Mouse (Mus musculus): ENCODE data around the gene Gabarapl1.
"Not testable (repeated sequence)": the region's sequence is repeated elsewhere in the genome, so short reads cannot be mapped to it uniquely, and the experiment has no call there.

Gabarapl1 gene

DNA sequence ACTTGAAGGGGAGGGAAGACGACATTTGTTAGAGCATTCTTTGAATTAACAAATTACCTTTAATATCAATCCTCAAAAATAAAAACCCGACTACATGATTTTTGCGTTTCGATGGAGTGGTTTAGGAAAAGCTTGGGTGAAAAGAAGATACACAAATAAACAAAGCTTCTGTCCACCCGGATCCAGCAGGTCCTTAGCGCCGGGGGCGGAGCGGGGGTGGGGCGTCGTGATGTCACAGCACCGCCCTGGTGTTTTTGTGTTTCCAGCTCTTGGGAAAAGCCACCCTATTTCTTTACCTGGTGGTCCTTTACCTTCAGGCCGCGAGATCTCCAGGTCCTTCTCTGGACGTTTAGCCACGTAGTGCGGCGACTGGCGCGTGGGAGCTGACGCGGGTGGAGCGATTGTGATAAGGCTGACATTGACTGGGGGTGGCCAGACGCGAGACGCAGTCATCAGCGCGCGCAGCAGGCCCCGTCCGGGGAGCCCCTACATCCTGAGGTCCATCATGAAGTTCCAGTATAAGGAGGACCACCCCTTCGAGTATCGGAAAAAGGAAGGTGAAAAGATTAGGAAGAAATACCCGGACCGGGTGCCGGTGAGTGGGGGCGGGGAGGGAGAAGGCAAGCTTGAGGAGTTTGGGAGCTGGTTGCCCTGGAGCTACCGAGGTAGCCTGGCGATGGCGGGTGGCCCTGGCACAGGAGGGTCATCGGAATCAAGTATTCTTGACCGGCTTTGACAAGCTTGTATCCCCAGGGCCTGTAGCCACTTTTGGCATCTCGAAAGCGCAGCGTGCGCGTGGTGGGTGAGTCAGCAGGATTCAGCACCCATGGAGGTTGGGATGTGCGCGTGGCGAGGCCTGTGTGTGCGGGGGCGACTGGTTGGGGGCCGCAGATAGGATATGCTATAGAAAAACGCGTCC is at the start of gene Gabarapl1:
TSS of gene Gabarapl1 (plus strand) at position 219 of the 919 bp plus-strand sequence.
- peak; percentile 84 for DNase-seq

DNA sequence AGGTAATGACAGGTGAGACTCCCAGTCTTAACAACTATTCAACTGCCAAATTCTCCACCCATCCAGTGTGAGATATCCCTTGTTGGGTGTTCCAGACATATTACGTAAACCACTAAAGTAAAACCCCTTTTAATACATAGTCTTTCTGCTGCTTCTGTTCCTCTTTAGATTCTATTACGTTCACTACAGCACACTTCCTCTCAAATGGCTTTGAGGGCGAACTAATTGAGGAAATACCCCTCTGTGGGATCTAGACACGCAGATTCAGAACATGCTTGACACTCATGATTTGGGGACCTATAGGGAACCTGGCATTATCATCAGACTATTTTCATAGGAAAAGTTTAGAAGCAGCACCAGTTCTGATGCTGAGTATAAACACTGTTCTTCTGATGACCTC is 38.0 kb upstream of the Gabarapl1 start:
- DNase-seq: no peak

DNA sequence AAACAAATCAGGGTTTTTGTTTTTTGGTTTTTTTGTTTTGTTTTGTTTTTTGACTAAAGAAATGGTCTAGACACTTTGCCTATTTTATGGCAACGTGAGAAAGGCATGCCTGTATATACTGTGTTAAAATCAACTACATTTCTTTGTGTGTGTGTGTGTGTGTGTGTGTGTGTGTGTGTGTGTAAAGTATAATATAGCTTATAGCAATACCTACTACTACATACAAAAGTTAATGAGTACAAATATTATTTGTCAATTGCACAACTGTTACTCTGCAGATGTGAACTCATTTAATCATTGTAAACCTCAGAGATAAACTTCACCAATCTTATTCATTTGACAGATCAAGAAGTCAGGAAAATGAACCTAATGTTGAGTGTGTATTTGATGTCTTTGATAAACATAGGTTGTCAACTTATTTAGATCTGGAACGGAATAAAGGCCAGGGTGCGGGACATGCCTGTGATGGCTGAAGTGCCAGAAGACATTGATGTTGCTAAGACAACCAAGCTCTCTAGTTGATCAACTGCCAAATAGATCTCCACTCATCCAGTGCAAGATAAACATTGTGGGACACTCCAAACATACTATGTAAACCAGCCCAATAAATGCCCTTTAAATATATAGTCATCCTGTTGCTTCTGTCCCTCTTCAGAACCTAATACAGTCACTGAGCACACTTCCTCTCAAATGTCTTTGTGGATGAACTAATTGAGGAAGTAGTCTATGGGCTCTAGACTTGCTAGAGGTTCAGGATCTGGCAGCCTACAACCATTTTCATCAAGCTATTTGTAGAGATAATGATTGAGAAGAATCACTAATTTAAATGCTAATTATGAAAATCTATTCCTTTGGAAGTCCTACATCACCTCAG is 35.4 kb upstream of the Gabarapl1 start:
- no peak for DNase-seq

DNA sequence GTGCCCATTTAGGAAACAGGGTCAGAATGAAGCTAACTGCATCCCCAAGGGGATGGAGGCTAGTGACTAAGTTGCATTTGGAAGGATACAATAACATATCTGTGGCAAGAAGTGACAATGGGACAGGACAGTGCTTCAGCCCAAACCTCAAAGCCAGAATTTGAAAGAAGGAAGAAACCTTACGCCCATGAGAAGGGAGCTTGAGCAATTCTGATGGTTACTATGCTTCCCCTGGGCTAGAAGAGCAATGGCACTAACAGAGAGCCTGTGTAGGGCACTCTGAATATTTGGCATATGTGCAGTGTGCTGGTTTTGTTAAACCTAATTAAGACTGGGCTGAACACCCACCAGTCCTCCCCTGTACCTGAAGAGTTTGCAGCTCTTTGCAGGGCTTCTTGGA is 33.4 kb upstream of the Gabarapl1 start:
- not testable (repeated sequence) for DNase-seq

DNA sequence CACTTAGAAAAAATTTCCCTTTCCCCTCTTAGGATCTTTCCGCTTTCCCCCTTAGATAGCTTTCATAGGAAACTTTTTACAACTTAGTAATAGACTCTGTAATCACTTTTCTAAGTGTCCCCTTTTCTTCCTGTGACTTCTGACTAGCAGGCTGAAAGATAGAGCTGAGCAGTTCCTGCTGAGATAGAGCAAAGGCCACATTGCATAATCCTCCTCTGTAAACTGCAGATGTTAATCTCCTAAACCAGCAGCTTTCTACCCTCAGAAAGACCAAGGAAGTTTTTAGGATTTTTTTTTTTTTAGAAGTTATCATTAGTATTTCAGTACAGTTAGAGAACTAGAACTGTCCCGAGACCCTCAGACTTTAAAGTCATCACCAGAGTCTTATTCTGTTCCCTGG is 29.5 kb upstream of the Gabarapl1 start:
- no peak for DNase-seq

DNA sequence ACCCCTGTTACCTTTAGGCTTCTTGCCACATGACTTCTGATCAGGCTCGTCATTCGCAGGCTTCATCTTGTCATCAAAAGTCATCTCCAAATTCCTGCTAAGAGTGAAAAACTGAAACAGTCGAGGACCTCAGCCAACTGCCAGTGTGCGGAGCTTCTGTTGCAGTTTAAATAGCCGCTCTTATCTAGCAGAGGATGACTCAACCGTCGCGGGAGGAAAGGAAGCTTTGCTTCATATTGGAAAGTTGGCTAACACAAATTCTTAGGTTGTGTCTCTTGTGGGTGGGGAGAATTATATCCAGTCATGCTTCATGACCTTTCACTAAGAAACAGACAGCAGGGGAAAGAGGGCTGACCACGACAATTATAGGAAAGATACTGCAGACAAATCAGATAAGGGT is 25.9 kb upstream of the Gabarapl1 start, which contains the start of gene Olr1:
TSS of gene Olr1 (minus strand) at position 142 of the 400 bp plus-strand sequence.
- DNase-seq: no peak

DNA sequence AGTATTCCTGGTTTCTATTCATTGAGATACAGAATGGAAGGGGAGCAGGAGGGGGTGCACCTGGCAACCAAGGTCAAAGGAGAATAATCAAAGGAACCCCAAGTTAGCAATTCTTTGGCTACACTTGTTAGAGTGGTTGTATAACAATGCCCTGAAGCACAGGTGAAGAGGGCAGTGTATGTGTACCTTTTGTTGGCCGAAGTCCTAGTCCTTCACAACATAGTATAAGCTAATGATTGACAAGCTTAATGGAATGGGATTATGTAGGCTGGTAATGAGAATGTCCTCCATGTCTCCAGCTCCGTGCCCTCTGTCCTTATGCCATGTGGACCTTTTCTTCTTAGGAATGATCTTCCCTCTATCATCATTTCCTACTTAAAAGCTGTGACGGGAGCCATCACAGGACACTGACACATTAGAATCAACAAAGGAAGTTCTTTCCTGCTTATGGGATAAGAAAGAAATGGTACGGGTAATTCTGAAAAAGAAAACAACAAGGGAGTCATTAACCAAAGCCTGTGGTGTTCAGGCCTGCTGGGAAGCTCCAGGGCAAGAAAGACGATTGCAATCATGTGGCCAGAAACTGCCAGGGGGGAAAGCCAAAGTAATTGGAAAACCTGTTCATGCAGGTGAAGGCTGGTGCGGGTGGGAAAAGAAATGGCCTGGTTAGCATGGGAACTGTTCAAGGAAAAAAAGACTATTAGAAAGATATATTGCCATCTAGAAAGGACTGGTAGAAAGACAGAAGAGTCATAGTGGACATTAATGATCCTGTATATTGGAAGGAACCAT is 22.6 kb upstream of the Gabarapl1 start:
- no peak for DNase-seq

DNA sequence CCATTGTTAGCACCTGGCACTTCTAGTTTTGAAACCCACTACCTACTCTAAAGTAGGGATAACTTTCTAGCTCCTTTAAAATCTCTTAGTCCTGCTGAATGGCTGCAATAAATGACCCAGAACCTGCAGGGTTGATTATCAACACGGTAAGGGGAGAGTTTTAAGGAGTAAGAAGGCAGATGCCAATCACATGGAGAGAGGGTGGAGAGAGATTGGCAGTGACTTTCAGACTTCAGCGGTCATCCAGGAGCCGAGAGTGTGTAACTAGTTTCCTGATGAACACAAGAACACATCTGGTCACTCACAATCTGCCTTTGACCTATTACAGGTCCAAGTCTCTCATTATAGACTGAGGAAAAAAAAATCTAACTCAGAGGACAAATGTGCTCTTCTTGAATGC is 20.6 kb upstream of the Gabarapl1 start, which contains the start of gene Tmem52b:
TSS of gene Tmem52b (plus strand) at position 189 of the 400 bp plus-strand sequence.
- no peak for DNase-seq

DNA sequence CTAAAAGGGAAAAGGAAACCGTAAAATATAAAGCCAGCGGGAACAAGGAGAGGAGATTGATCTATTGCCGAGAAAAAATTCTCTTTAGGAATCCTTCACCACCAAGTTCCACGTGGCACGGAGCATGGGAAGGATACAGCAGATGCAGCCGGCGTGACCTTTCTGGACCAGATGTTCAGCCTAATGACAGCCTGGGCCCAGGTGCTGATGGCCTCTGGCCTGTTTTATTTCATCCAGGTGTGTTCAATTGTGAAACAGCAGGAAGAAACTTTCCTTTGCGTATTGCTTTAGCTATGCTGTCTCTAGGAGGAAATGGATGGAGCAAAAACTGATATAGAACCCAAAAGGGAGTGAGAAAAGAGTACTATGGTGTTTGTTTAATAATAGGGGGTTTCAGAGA is 20.1 kb upstream of the Gabarapl1 start:
- DNase-seq: no peak

DNA sequence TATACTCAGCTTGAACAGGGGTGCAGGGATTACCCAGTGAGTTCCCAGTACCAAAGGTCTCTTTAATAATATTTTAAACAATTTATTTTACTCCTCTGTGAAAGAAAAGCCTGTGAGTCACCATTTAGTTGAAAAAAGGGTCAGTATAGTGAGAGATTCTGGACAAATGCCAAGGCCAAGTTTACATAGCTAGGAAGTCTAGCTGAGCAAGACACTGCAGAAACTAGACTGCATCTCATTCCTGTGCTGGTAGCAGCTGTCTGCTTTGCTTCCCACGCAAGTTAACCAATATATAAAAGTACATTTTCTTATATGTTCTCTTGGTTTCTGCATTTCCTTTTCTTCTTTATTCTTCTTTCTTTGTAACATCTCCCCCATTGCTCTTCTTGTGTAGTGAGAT is 19.6 kb upstream of the Gabarapl1 start:
- no peak for DNase-seq

DNA sequence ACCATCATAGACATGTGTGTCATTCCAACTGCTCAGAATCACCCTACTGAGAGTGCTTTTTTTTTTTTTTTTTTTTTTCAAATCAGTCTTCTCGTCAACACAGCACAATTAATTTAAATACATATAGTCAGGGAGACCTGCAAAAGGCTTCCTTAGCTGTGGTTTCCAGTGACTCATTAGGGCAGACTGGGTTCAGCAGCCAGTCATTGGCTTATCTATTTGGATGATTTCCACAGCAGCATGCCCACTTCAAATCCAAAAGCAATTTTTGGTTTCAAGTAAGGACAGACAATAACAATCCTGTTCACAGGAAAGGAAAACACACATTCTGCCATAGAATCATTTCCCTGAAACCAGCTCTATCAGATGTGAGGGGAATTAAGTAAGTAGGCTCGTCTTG is 18.6 kb upstream of the Gabarapl1 start:
- no peak for DNase-seq

DNA sequence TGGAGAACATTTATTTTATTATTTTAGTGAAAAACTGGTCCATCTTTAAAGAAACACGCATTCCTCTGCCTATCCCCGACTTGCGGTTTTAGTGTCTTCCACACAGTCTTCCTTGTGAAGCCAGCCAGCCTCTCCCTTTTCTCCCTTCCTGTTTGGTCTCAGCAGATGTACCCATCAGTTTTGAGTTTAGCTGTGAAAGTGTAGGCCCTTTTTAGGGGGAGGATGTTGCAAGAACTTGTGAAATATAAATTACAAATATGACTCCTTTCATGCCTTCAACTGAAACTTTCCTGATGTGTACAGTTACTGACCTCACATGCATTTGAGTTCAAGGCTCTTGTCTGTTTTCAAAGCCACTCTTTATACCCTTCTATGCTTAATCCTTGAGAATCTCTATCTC is 17.9 kb upstream of the Gabarapl1 start:
- no peak for DNase-seq

DNA sequence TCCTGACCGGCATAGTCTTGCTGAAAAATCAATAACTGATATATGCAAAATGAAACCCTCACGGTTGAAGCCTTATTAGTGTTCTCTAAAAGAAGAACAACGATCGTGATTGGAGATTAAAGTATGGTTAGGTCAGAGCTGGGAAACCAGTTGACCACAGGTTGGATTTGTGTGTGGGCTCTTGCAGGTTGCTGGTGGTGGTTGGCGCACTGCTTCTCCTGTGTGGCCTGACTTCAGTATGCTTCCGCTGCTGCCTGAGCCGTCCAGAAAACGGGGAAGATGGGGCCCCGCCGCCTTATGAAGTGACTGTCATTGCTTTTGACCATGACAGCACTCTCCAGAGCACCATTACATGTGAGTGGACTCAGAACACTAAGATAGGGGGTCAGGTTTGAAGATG is 16.6 kb upstream of the Gabarapl1 start:
- no peak for DNase-seq

DNA sequence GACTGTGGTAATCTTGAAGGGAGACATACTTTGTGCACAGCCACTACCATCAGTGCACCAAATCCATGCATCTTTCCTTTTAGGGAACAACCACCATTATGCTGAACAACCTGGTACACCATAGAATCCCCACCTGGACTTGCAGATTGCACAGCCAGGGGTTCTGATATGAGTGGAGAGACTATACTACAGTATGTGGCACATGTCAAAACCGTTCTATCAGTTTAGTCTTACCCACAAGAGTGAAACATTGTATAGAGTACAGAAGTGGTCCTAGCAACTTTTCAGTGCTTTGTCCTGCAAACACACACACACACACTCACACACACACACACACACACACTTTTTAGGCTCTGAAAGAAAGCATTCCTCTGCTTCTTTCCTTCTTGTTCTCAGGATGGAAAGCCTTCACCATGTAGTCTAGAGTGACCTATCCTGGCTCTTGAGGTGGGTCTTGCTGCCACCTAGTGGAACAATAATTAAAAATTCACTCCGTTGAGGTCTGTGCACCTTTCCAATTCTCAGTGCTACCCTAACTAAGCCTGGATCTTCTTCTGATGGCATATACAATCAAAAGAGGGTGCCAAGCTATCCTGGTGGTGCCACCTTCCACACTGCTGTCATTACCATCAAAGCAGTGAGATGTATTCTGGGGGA is 15.1 kb upstream of the Gabarapl1 start:
- DNase-seq: no peak

DNA sequence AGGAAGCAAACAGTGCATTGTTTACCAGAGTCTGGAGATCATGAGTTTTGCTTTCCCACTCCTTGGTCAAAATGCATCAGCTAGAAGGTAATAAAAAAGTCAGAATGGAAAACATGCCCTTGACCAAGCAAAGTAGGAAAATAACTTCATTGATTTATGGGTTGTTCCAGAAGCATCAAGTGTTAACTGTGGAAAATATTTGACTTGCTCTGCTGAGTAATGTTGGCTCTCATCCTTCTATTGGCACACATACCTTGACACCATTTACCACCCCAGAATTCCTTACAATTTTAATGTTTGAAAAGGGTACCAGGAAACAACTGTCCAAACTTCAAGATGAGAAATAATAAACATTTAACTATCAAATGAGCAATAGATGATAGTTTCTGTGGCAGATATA is 6.9 kb upstream of the Gabarapl1 start:
- DNase-seq: no peak

DNA sequence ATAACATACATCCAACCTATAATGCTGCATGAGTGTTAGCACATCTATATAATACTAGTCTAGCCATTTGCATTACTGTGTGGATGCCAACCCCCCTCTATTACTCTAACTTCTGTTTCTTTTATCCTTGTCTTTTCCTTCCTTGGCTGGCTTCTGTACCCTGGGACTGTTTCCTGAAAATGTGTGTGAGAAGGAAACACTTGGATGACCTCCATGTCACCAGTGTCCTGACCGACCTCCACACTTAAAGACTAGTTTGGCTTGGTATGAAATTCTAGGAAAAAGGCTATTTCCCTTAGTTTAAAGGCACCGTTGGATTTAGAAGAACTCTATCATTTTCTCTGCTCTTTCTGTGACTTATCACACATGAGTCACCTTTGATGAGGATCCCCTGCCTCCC is 5.5 kb upstream of the Gabarapl1 start:
- no peak for DNase-seq

DNA sequence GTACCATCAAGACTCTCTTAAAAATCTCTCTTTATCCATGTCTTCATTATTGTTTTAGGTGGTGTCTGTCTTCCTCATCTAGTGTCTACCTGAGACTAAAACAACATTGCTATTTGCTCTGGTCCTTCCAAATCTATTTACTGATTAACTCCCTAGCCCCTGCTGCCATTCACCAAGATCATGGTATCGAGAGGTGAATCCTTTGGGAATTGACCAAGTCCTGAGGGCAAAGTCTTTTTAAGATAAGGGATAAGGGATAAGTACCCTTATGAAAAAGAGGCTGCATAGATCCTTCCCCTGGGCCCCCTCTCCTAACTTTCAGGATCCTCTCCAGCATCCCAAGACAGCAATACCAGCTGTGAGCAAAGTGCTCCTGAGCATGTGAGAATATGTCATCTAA is 3.4 kb upstream of the Gabarapl1 start:
- DNase-seq: no peak

DNA sequence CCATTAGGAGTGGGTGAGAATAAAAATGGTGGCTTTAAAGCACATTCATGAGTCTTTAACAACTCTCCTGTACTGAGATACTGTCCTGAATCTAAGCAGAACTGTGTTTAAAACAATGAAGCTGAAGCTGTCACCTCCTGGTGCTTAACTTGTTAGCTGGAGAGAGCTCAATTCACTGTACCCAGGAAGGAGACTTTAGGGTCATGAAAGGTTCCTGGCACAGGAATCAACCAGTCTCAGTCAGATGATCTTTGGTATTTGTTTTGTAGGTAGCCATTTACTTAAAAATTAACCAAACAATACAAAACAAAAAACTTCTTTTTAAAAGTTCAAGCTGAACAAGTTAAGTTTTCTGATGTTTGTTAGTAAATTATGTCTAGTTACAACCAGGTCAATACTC is 2.7 kb upstream of the Gabarapl1 start:
- no peak for DNase-seq

DNA sequence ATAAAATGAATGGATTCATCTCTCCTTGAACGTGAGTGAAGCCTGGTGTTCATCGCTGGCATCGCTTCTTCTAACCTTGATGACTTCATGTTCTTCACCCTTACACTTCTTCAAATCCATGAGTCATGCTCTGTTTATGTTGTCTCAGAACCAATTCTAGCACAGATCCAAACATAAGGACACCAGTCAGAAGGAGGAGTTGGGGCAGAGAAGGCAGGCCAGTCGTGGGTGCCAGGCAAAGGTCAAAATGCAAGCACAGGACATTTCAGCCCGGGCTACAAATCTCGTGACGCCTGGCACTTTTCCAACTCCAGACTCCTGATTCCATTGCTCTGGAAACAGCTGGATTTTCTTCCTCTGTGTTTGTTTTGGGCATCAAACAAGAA is 411 bp upstream of the Gabarapl1 start:
- peak; percentile 68 for DNase-seq

DNA sequence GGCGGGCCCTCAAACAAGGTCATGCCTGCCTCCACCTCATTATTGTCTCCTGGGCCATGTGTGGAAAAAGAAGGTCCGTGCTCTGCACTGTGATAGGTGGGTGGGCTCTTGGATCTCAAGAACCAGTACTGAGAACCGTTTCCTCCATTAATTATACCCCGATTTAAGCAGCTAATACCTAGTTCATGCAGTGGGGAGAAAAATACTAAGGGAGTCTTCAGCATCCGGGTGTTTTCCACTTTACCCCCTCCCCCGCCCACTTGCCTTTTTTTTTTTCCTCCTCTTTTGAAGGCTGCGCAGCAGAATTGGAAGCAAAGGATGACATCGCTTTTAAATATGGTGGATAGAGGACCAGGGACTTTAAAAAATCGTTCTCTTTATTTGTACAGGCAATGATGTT is 1.1 kb downstream of the Gabarapl1 start:
- peak; percentile 33 for DNase-seq

DNA sequence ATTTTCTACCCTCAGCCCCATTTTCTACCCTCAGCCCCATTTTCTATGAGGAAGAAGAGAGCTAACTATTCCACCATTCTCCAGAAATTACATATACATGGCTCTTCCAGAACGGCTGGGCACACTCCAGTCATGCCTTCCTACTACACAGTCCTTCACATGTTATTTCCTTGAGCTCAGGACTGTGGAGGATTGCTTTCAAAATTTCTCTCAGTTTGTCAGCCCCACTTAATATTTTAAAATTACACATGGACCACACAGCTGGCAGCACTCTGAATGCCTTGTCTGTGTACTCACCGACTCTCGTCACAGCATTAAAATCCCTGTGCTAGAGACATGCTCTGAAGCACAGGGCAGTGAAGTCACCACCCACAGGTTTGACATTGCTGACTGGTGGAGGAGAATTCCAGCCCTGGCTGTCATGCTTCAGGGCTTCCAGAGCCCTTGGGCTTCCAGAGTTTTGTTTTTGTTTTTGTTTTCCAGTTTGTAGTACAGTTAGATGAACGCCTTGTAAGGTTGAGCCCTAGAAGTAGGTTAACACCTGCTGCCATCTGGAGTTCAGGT is 1.7 kb downstream of the Gabarapl1 start:
- DNase-seq: no peak

DNA sequence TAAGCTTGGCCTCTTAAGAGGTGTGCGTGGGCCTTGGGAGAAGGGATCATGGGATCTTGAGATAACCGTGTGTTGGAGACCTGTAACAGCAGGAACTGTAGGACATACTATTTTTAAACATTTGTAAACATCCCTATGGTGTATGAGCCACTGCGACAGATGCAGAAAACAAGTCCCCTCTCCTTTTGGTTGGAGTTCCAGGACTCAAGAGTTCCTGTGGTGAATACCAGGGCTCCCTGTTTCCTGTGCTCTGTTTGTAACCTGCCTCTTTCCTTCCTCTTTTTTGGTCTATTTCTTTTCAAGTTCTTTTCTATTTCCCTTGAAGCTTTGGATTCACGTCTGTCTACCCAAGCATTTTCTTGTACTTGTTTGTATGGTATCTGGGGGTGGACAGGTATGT is 2.8 kb downstream of the Gabarapl1 start:
- no peak for DNase-seq
